Mouse (Mus musculus) MEL (cell line): Measurements from ENCODE around the gene Olfr204. TPM values are rescaled to one million over a fixed set of nuclear protein-coding genes. Genes with fewer than 3 reads are reported as not detected.
"Not testable (repeated sequence)": the region's sequence is repeated elsewhere in the genome, so short reads cannot be mapped to it uniquely, and the experiment has no call there.

ENCODE experiments used
- DNase-seq: peaks from one replicate; pipeline ENCODE4 v3.0.0; 2011; ENCODE audit warnings: low read depth, low spot score
- H3K27ac ChIP-seq: 2 replicates; pipeline ENCODE4 v1.5.1; 2012; ENCODE audit warnings: low read depth, mild to moderate bottlenecking, control low read depth, low read length, moderate library complexity; ENCODE audit not compliant: control insufficient read depth
- H3K27me3 ChIP-seq, 2 experiments: fragments of 150-350 bp in 1 of 2; sonication (generic) in 1 of 2; 2 replicates each; pipeline ENCODE4 v1.6.1; 2012; ENCODE audit warnings: low read length in 2 of 2, mild to moderate bottlenecking in 2 of 2, improper control_type of control experiment in 1 of 2, moderate library complexity in 1 of 2; ENCODE audit not compliant: insufficient read depth in 2 of 2, control insufficient read depth in 1 of 2
- H3K36me3 ChIP-seq, 2 experiments: 2 replicates each; pipeline ENCODE4 v1.6.1; 2012 to 2014; ENCODE audit warnings: low read length in 2 of 2, improper control_type of control experiment in 1 of 2, inconsistent platforms in 1 of 2, mild to moderate bottlenecking in 1 of 2; ENCODE audit not compliant: insufficient read depth in 2 of 2, control insufficient read depth in 1 of 2
- H3K4me1 ChIP-seq, 2 experiments: fragments of 150-350 bp in 1 of 2; sonication (generic) in 1 of 2; 2 replicates each; pipeline ENCODE4 v1.6.1; 2012; ENCODE audit warnings: low read length in 2 of 2, improper control_type of control experiment in 1 of 2, mild to moderate bottlenecking in 1 of 2; ENCODE audit not compliant: insufficient read depth in 2 of 2, control insufficient read depth in 1 of 2
- H3K4me3 ChIP-seq, 2 experiments: fragments of 150-350 bp in 1 of 2; sonication (generic) in 1 of 2; 2 replicates each; pipeline ENCODE4 v1.5.1; 2012; ENCODE audit warnings: low read depth in 2 of 2, low read length in 2 of 2, mild to moderate bottlenecking in 2 of 2, moderate library complexity in 2 of 2, control low read depth in 1 of 2, improper control_type of control experiment in 1 of 2; ENCODE audit not compliant: control insufficient read depth in 1 of 2, insufficient read depth in 1 of 2
- H3K79me2 ChIP-seq: 2 replicates; pipeline ENCODE4 v1.6.1; 2012; ENCODE audit warnings: mild to moderate bottlenecking, low read length, moderate library complexity; ENCODE audit not compliant: control insufficient read depth, poor library complexity, insufficient read depth
- H3K9ac ChIP-seq: 2 replicates; pipeline ENCODE4 v1.6.1; 2012; ENCODE audit warnings: low read depth, mild to moderate bottlenecking, control low read depth, low read length, moderate library complexity; ENCODE audit not compliant: control insufficient read depth, poor library complexity, severe bottlenecking
- H3K9me3 ChIP-seq: fragments of 150-350 bp; sonication (generic); replicated peaks from 2 replicates; pipeline ENCODE4 v1.6.1; 2012; ENCODE audit warnings: mild to moderate bottlenecking, low read length, improper control_type of control experiment, moderate library complexity; ENCODE audit not compliant: insufficient read depth
- EP300 ChIP-seq, 2 experiments: IDR thresholded peaks; 2 replicates each; pipeline ENCODE4 v1.6.1; 2011; ENCODE audit warnings: improper control_type of control experiment in 2 of 2, low read length in 2 of 2, low read depth in 1 of 2, mild to moderate bottlenecking in 1 of 2
- ETS1 ChIP-seq: IDR thresholded peaks from 2 replicates; pipeline ENCODE4 v1.6.1; 2012; ENCODE audit warnings: low read depth, mild to moderate bottlenecking, inconsistent platforms, low read length, improper control_type of control experiment, moderate library complexity
- GATA1 ChIP-seq: IDR thresholded peaks from 2 replicates; pipeline ENCODE4 v1.6.1; 2011; ENCODE audit warnings: low read depth, low read length, improper control_type of control experiment
- KAT2A ChIP-seq: conservative IDR thresholded peaks from 2 replicates; pipeline ENCODE4 v1.6.1; 2012; ENCODE audit warnings: low read depth, low read length, improper control_type of control experiment, inconsistent platforms
- MAX ChIP-seq: IDR thresholded peaks from 2 replicates; pipeline ENCODE4 v1.6.1; 2011; ENCODE audit warnings: low read length, improper control_type of control experiment
- MAZ ChIP-seq: IDR thresholded peaks from 2 replicates; pipeline ENCODE4 v1.6.1; 2012; ENCODE audit warnings: low read depth, mild to moderate bottlenecking, inconsistent platforms, low read length, improper control_type of control experiment
- MYB ChIP-seq: IDR thresholded peaks from 2 replicates; pipeline ENCODE4 v1.6.1; 2011; ENCODE audit warnings: mild to moderate bottlenecking, low read depth, low read length, improper control_type of control experiment
- MYC ChIP-seq: IDR thresholded peaks from 2 replicates; pipeline ENCODE4 v1.6.1; 2011; ENCODE audit warnings: low read depth, mild to moderate bottlenecking, low read length, improper control_type of control experiment, moderate library complexity
- NRF1 ChIP-seq: IDR thresholded peaks from 2 replicates; pipeline ENCODE4 v1.6.1; 2014; ENCODE audit warnings: low read depth, mild to moderate bottlenecking, inconsistent platforms, low read length, improper control_type of control experiment, moderate library complexity; ENCODE audit not compliant: poor library complexity, insufficient read depth, severe bottlenecking
- RCOR1 ChIP-seq: IDR thresholded peaks from 2 replicates; pipeline ENCODE4 v1.6.1; 2012; ENCODE audit warnings: low read depth, mild to moderate bottlenecking, inconsistent platforms, low read length, improper control_type of control experiment
- SIN3A ChIP-seq: IDR thresholded peaks from 2 replicates; pipeline ENCODE4 v1.6.1; 2012; ENCODE audit warnings: low read length, improper control_type of control experiment, inconsistent platforms
- TAL1 ChIP-seq: IDR thresholded peaks from 2 replicates; pipeline ENCODE4 v1.6.1; 2012; ENCODE audit warnings: mild to moderate bottlenecking, inconsistent platforms, low read length, moderate library complexity, mixed read lengths
- TBP ChIP-seq: IDR thresholded peaks from 2 replicates; pipeline ENCODE4 v1.8.0; 2011; ENCODE audit warnings: low read depth, low read length, improper control_type of control experiment
- TCF12 ChIP-seq: IDR thresholded peaks from 2 replicates; pipeline ENCODE4 v1.6.1; 2014; ENCODE audit warnings: low read depth, mild to moderate bottlenecking, inconsistent platforms, low read length, improper control_type of control experiment, moderate library complexity
- USF2 ChIP-seq, 2 experiments: IDR thresholded peaks; 2 replicates each; pipeline ENCODE4 v1.6.1; 2011 to 2012; ENCODE audit warnings: improper control_type of control experiment in 2 of 2, low read length in 2 of 2, borderline replicate concordance in 1 of 2, inconsistent platforms in 1 of 2, low read depth in 1 of 2, mild to moderate bottlenecking in 1 of 2; ENCODE audit not compliant: insufficient read depth in 1 of 2
- polyA plus RNA-seq, 2 experiments: library from polyadenylated mRNA; stranded (reverse) in 1 of 2; unstranded in 1 of 2; fragments of >175 nt in 1 of 2; fragments of >200 nt in 1 of 2; gene quantifications; 2 replicates each; pipeline versions ENCODE4 v1.2.1 to v1.2.4; 2012; ENCODE audit warnings: low replicate concordance in 2 of 2, low read depth in 1 of 2; ENCODE audit not compliant: insufficient read length in 2 of 2, insufficient read depth in 1 of 2, missing spikeins in 1 of 2
- total RNA-seq: library from RNA; depleted of rRNA; stranded (reverse); fragments of 300-350 nt; gene quantifications from 2 replicates; pipeline ENCODE4 v1.2.3, GENCODE M21; 2012

Olfr204 gene
- total and polyA plus RNA-seq, 3 experiments = not detected

GRCm38 (mm10) chr16:59287576-59287975 lies 30.5 kb downstream of the Olfr204 start:
- TF ChIP-seq MYC = 0 out of 2 replicates have a peak, but pooled peaks have one; percentile 24
- TF ChIP-seq SIN3A = 0 out of 2 replicates have a peak, but pooled peaks have one; percentile 38
- TF ChIP-seq MAX = 0 out of 2 replicates have a peak, but pooled peaks have one; percentile 13
- TF ChIP-seq TCF12 = 0 out of 2 replicates have a peak, but pooled peaks have one; percentile 4
- TF ChIP-seq EP300 (IDR thresholded peaks at IDR 0.05; ENCODE audit: low read depth in 1 of 2, low read length in 2 of 2) = peak; percentile 71 to 72
- TF ChIP-seq ETS1 = peak; percentile 66; the same call in 1 of the 2 replicates
- peak; percentile 62; the same call in 1 of the 2 replicates for TF ChIP-seq GATA1
- not testable (repeated sequence) for H3K9ac ChIP-seq, H3K27me3 ChIP-seq, H3K4me3 ChIP-seq, H3K79me2 ChIP-seq, H3K9me3 ChIP-seq
- H3K36me3 ChIP-seq = peaks cover 0 to 21% of the 10 kb centered on the region in 2 experiments; a peak in 2 of 4 replicates
- peak overlapping the region; percentile 85 for H3K27ac ChIP-seq
- peak; percentile 86 for DNase-seq
- peaks cover 14 to 16% of the 10 kb centered on the region in 2 experiments for H3K4me1 ChIP-seq

- Histone ChIP-seq H3K9ac (no peak within 1 kb of the TSS), H3K27me3 (no peaks in the 10 kb centered on the region), H3K4me3 (no peak within 1 kb of the TSS), H3K9me3 (no peaks in the 10 kb centered on the region), H3K27ac (peak within 1 kb of the TSS; percentile 85), H3K79me2 (no peaks in the 10 kb centered on the region), H3K36me3 (peaks cover 0 to 24% of the 10 kb centered on the region in 2 experiments; a peak in 2 of 4 replicates), H3K4me1 (peaks cover 16% of the 10 kb centered on the region in 2 experiments)
- TF ChIP-seq RCOR1 (no peak), TAL1 (no peak), KAT2A (no peak), MYB (no peak), SIN3A (no peak), TBP (no peak), MAZ (no peak), USF2 (IDR thresholded peaks at IDR 0.05; ENCODE audit: borderline replicate concordance in 1 of 2, insufficient read depth in 1 of 2, low read depth in 1 of 2, low read length in 2 of 2) (no peak), NRF1 (no peak)
- DNase-seq = no peak
Observed at GRCm38 (mm10) chr16:59286693-59287092, 31.4 kb downstream of the Olfr204 start, which contains the start of gene Olfr202. Gene Olfr202 (minus strand): TSS chr16:59286793.
